Mouse (Mus musculus) lung, postnatal 0 days (tissue): ENCODE measurements at regions not wholly inside any gene's neighbourhood (a gene's known extent, or its start where the extent isn't known, plus 50 kb on each side); places are given as distances from the start of the nearest gene placed in this dataset.

Experiments
- ATAC-seq: fragments of 200-750 bp; cut with Nextera tagmentation; 2 replicates; pipeline ENCODE4 v1.8.0; 2017; ENCODE audit warnings: moderate library complexity
- DNase-seq: peaks from one replicate; pipeline ENCODE4 v3.0.0-alpha.2; 2016; ENCODE audit warnings: low spot score
- H3K27ac ChIP-seq: fragments of 300-500 bp; sonication (generic); 2 replicates; pipeline ENCODE4 v1.5.1; 2014; ENCODE audit warnings: antibody characterized with exemption, mild to moderate bottlenecking, low read length, mixed read lengths
- H3K27me3 ChIP-seq: fragments of 300-500 bp; sonication (generic); replicated peaks from 2 replicates; pipeline ENCODE4 v1.6.1; 2014; ENCODE audit warnings: low read length, mixed read lengths; ENCODE audit not compliant: insufficient read depth
- H3K36me3 ChIP-seq: fragments of 300-500 bp; sonication (generic); 2 replicates; pipeline ENCODE4 v1.6.1; 2014; ENCODE audit warnings: low read length, mixed read lengths; ENCODE audit not compliant: insufficient read depth
- H3K4me1 ChIP-seq: fragments of 300-500 bp; sonication (generic); 2 replicates; pipeline ENCODE4 v1.6.1; 2014; ENCODE audit warnings: antibody characterized with exemption, low read depth, low read length, mixed read lengths; ENCODE audit not compliant: insufficient read depth
- H3K4me2 ChIP-seq: fragments of 300-500 bp; sonication (generic); replicated peaks from 2 replicates; pipeline ENCODE4 v1.6.1; 2014; ENCODE audit warnings: low read depth, mild to moderate bottlenecking, low read length, moderate library complexity, mixed read lengths
- H3K4me3 ChIP-seq: fragments of 300-500 bp; sonication (generic); 2 replicates; pipeline ENCODE4 v1.5.1; 2014; ENCODE audit warnings: low read depth, low read length
- H3K9ac ChIP-seq: fragments of 300-500 bp; sonication (generic); replicated peaks from 2 replicates; pipeline ENCODE4 v1.6.1; 2014; ENCODE audit warnings: low read depth, mild to moderate bottlenecking
- H3K9me3 ChIP-seq: fragments of 300-500 bp; sonication (generic); 2 replicates; pipeline ENCODE4 v1.6.1; 2016; ENCODE audit warnings: low read length, mixed read lengths
- CTCF ChIP-seq: IDR thresholded peaks from 2 replicates; pipeline ENCODE4 v1.5.1; 2016; ENCODE audit warnings: antibody characterized with exemption, mild to moderate bottlenecking
- EP300 ChIP-seq: IDR thresholded peaks from 2 replicates; pipeline ENCODE4 v1.6.1; 2016; ENCODE audit warnings: antibody characterized with exemption, mild to moderate bottlenecking, control low read depth
- WGBS: fragments of 180-500 bp; shearing (Covaris S2); extraction: QIAGEN DNeasy Blood & Tissue Kit; methylation state at CpG from one replicate; pipeline ENCODE4 v1.1.7; 2014; 5-methylcytosine and 5-hydroxymethylcytosine counted together

- no peak overlapping the region for H3K9ac ChIP-seq
- DNase-seq, result peak; percentile 49
- H3K36me3 ChIP-seq, result no peaks in the 10 kb centered on the region
- H3K4me3 ChIP-seq, result no peak overlapping the region
- no peak overlapping the region for H3K4me2 ChIP-seq
- H3K9me3 ChIP-seq, result no peaks in the 10 kb centered on the region
- ATAC-seq, result no peak
- no peak for TF ChIP-seq CTCF
- TF ChIP-seq EP300, result no peak
- WGBS, result 52% methylated on average over 6 of the region's 6 CpGs
- H3K27ac ChIP-seq, result no peak overlapping the region
- H3K4me1 ChIP-seq, result peaks cover 3% of the 10 kb centered on the region; the same call in 1 of the 2 replicates
- peaks cover 3% of the 10 kb centered on the region for H3K27me3 ChIP-seq
Observed at GRCm38 (mm10) chr2:75146256-75146655, 320.7 kb downstream of the Mtx2 start.

GRCm38 (mm10) chr2:75147399-75147798 lies 321.8 kb downstream of the Mtx2 start:
- peaks cover 3% of the 10 kb centered on the region; the same call in 1 of the 2 replicates for H3K4me1 ChIP-seq
- H3K9ac ChIP-seq, result no peak overlapping the region
- DNase-seq, result no peak
- no peak overlapping the region for H3K4me3 ChIP-seq
- no peaks in the 10 kb centered on the region for H3K9me3 ChIP-seq
- H3K27ac ChIP-seq, result no peak overlapping the region
- no peak overlapping the region for H3K4me2 ChIP-seq
- no peaks in the 10 kb centered on the region for H3K27me3 ChIP-seq
- no peak for ATAC-seq
- TF ChIP-seq EP300, result no peak
- no peaks in the 10 kb centered on the region for H3K36me3 ChIP-seq
- WGBS, result 40% methylated on average over 9 of the region's 9 CpGs

GRCm38 (mm10) chr2:75147967-75148366 lies 322.4 kb downstream of the Mtx2 start:
- Histone ChIP-seq H3K4me3 (no peak overlapping the region), H3K4me2 (no peak overlapping the region), H3K27me3 (no peaks in the 10 kb centered on the region), H3K4me1 (peaks cover 3% of the 10 kb centered on the region; the same call in 1 of the 2 replicates), H3K9me3 (no peaks in the 10 kb centered on the region), H3K9ac (no peak overlapping the region), H3K36me3 (no peaks in the 10 kb centered on the region), H3K27ac (no peak overlapping the region)
- DNase-seq (no peak), ATAC-seq (no peak)
- TF ChIP-seq EP300, result no peak
- no peak for TF ChIP-seq CTCF
- 52% methylated on average over 8 of the region's 8 CpGs for WGBS

- no peak overlapping the region for H3K4me2 ChIP-seq
- ATAC-seq (no peak), DNase-seq (no peak)
- no peaks in the 10 kb centered on the region for H3K9me3 ChIP-seq
- no peaks in the 10 kb centered on the region for H3K27me3 ChIP-seq
- H3K4me3 ChIP-seq, result no peak overlapping the region
- 80% methylated on average over 5 of the region's 5 CpGs for WGBS
- TF ChIP-seq CTCF (no peak), EP300 (no peak)
- H3K27ac ChIP-seq, result no peak overlapping the region
- no peak overlapping the region for H3K9ac ChIP-seq
- peaks cover 3% of the 10 kb centered on the region; the same call in 1 of the 2 replicates for H3K4me1 ChIP-seq
- H3K36me3 ChIP-seq, result no peaks in the 10 kb centered on the region
Observed at GRCm38 (mm10) chr2:75149036-75149435, 323.4 kb downstream of the Mtx2 start.

GRCm38 (mm10) chr2:75149562-75149961 lies 324.0 kb downstream of the Mtx2 start:
- TF ChIP-seq CTCF (no peak), EP300 (peak; percentile 85)
- peak; percentile 75 for DNase-seq
- WGBS, result 7% methylated on average over 12 of the region's 12 CpGs
- Histone ChIP-seq H3K9me3 (no peaks in the 10 kb centered on the region), H3K9ac (no peak overlapping the region), H3K27me3 (no peaks in the 10 kb centered on the region), H3K4me2 (peak overlapping the region; percentile 31; the same call in 1 of the 2 replicates), H3K27ac (no peak overlapping the region), H3K4me1 (peaks cover 3% of the 10 kb centered on the region; the same call in 1 of the 2 replicates), H3K36me3 (no peaks in the 10 kb centered on the region), H3K4me3 (no peak overlapping the region)
- peak; percentile 76 for ATAC-seq

GRCm38 (mm10) chr2:75150986-75151385 lies 325.4 kb downstream of the Mtx2 start:
- H3K36me3 ChIP-seq, result no peaks in the 10 kb centered on the region
- H3K9me3 ChIP-seq, result no peaks in the 10 kb centered on the region
- WGBS, result 3% methylated on average over 6 of the region's 6 CpGs
- ATAC-seq (no peak), DNase-seq (peak; percentile 72)
- no peak overlapping the region for H3K4me2 ChIP-seq
- H3K9ac ChIP-seq, result no peak overlapping the region
- no peak overlapping the region for H3K4me3 ChIP-seq
- no peak overlapping the region for H3K27ac ChIP-seq
- H3K27me3 ChIP-seq, result no peaks in the 10 kb centered on the region
- peaks cover 3% of the 10 kb centered on the region; the same call in 1 of the 2 replicates for H3K4me1 ChIP-seq
- TF ChIP-seq EP300 (0 out of 2 replicates have a peak, but pooled peaks have one; percentile 13), CTCF (peak; percentile 73)

GRCm38 (mm10) chr2:75151519-75151918 lies 325.9 kb downstream of the Mtx2 start:
- ATAC-seq (no peak), DNase-seq (no peak)
- Histone ChIP-seq H3K4me2 (no peak overlapping the region), H3K9me3 (no peaks in the 10 kb centered on the region), H3K4me1 (peaks cover 3% of the 10 kb centered on the region; the same call in 1 of the 2 replicates), H3K9ac (no peak overlapping the region), H3K27me3 (no peaks in the 10 kb centered on the region), H3K27ac (no peak overlapping the region), H3K36me3 (no peaks in the 10 kb centered on the region), H3K4me3 (no peak overlapping the region)
- TF ChIP-seq CTCF (no peak), EP300 (no peak)
- 85% methylated on average over 8 of the region's 8 CpGs for WGBS
